Mouse (Mus musculus): ENCODE measurements at regions not wholly inside any gene's neighbourhood (a gene's known extent, or its start where the extent isn't known, plus 50 kb on each side); places are given as distances from the start of the nearest gene placed in this dataset.

DNA sequence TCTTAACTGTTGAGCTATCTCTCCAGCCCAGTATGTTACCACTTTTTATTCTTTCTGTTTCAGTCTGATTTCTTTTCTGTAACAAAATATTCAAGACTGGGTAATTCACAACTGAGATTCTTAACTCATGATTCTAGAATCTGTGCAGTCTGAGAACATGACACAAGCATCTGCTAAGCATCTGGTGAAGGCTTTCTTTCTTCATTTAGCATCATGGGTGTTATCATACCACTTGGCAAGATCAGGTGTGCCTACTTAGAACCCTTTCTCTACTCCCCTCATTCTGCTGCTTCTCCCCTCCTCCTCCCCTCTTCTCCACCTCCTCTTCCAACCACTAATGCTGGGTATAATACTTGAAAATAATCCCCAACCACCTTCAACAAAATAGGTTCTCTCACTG, 62.1 kb upstream of the Pfn2 start:
- Histone ChIP-seq H3K36me3 (ENCODE audit: control insufficient read depth, insufficient read depth, low read length, poor library complexity, severe bottlenecking) (no peaks in the 10 kb centered on the region), H3K9ac (ENCODE audit: low read depth, poor library complexity, severe bottlenecking) (no peak overlapping the region), H3K27ac (ENCODE audit: insufficient read depth, low read length) (no peak overlapping the region), H3K9me3 (replicated peaks; ENCODE audit: control insufficient read depth, insufficient read depth, low read length, poor library complexity, severe bottlenecking) (peaks cover 5% of the 10 kb centered on the region; the same call in 1 of the 2 replicates), H3K27me3 (ENCODE audit: control insufficient read depth, insufficient read depth, low read length, poor library complexity, severe bottlenecking) (no peaks in the 10 kb centered on the region; the same call in 1 of the 2 replicates), H3K4me3 (ENCODE audit: low read depth, low read length) (no peak overlapping the region), H3K4me1 (ENCODE audit: control insufficient read depth, insufficient read depth, low read length) (no peaks in the 10 kb centered on the region)
- no peak for TF ChIP-seq CTCF (IDR thresholded peaks at IDR 0.05; ENCODE audit: low read depth, low read length)
- no peak for TF ChIP-seq EP300 (IDR thresholded peaks at IDR 0.05; ENCODE audit: insufficient read depth, low read depth, low read length)
- TF ChIP-seq POLR2A (IDR thresholded peaks at IDR 0.05; ENCODE audit: insufficient read depth, low read length) = no peak

GRCm38 (mm10) chr3:57911831-57912596, 64.1 kb upstream of the Pfn2 start:
- peaks cover 5% of the 10 kb centered on the region; the same call in 1 of the 2 replicates for H3K9me3 ChIP-seq (replicated peaks; ENCODE audit: control insufficient read depth, insufficient read depth, low read length, poor library complexity, severe bottlenecking)
- H3K27ac ChIP-seq (ENCODE audit: insufficient read depth, low read length) = no peak overlapping the region
- no peak overlapping the region for H3K4me3 ChIP-seq (ENCODE audit: low read depth, low read length)
- no peak overlapping the region for H3K9ac ChIP-seq (ENCODE audit: low read depth, poor library complexity, severe bottlenecking)
- H3K36me3 ChIP-seq (ENCODE audit: control insufficient read depth, insufficient read depth, low read length, poor library complexity, severe bottlenecking) = no peaks in the 10 kb centered on the region
- no peaks in the 10 kb centered on the region; the same call in 1 of the 2 replicates for H3K27me3 ChIP-seq (ENCODE audit: control insufficient read depth, insufficient read depth, low read length, poor library complexity, severe bottlenecking)
- H3K4me1 ChIP-seq (ENCODE audit: control insufficient read depth, insufficient read depth, low read length) = no peaks in the 10 kb centered on the region
- no peak for TF ChIP-seq EP300 (IDR thresholded peaks at IDR 0.05; ENCODE audit: insufficient read depth, low read depth, low read length)
- TF ChIP-seq CTCF (IDR thresholded peaks at IDR 0.05; ENCODE audit: low read depth, low read length) = no peak
- TF ChIP-seq POLR2A (IDR thresholded peaks at IDR 0.05; ENCODE audit: insufficient read depth, low read length) = no peak

DNA sequence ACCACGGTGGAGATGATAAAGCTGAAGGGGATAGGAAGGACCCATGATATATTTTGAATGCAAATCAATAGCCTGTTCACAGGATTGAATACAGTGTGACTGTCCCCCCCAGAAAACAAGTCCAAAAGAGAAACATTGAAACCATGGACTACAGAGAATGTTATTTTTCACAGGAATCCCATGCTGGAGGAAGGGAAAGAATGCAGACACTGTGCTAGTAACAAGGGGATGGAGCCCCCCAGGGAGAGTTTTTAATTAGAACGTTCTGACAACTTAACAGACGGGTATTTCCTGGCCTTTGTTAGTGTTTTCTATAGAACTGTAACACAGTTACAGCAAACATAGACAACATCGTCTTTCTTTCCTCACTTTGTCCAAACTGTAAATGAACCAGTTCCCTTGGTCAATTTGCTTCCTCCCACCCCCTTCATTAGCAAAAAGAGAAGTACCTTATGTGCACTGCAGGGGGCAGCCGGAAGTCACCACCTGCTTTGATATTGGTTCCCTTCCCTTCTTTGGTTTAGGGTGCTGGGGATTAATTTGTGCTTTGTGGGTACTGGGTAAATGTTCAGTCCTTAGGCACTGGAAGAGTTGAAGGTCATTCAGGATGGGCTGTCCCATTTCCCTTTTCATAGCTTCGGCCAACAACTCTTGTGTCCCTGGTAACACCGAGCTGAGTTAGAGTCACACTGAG, 64.9 kb upstream of the Pfn2 start:
- TF ChIP-seq POLR2A (IDR thresholded peaks at IDR 0.05; ENCODE audit: insufficient read depth, low read length) (no peak), CTCF (IDR thresholded peaks at IDR 0.05; ENCODE audit: low read depth, low read length) (no peak), EP300 (IDR thresholded peaks at IDR 0.05; ENCODE audit: insufficient read depth, low read depth, low read length) (no peak)
- no peak overlapping the region for H3K4me3 ChIP-seq (ENCODE audit: low read depth, low read length)
- H3K27me3 ChIP-seq (ENCODE audit: control insufficient read depth, insufficient read depth, low read length, poor library complexity, severe bottlenecking) = no peaks in the 10 kb centered on the region; the same call in 1 of the 2 replicates
- no peaks in the 10 kb centered on the region for H3K36me3 ChIP-seq (ENCODE audit: control insufficient read depth, insufficient read depth, low read length, poor library complexity, severe bottlenecking)
- peaks cover 5% of the 10 kb centered on the region; the same call in 1 of the 2 replicates for H3K9me3 ChIP-seq (replicated peaks; ENCODE audit: control insufficient read depth, insufficient read depth, low read length, poor library complexity, severe bottlenecking)
- no peak overlapping the region for H3K27ac ChIP-seq (ENCODE audit: insufficient read depth, low read length)
- no peak overlapping the region for H3K9ac ChIP-seq (ENCODE audit: low read depth, poor library complexity, severe bottlenecking)
- H3K4me1 ChIP-seq (ENCODE audit: control insufficient read depth, insufficient read depth, low read length) = no peaks in the 10 kb centered on the region

DNA sequence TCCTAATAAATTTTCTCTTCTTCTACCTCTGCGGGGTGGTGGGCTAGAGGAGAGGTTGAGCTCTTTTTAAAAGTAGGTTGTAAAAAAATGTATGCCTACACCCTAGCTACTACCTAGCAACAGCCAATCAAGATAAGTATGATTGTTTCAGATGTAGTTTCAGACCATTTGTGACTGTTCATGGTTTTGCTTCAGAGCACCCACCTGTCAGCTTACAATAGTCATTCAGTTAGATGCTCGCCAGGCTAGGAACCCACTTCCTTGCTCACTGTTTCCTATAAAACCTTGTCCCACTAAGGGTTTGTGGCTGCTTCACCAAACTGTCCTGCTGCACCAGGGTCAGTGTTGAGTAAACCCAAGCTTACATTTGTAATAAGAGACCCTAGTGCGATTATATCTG, 66.8 kb upstream of the Pfn2 start:
- Histone ChIP-seq H3K9ac (ENCODE audit: low read depth, poor library complexity, severe bottlenecking) (no peak overlapping the region), H3K4me3 (ENCODE audit: low read depth, low read length) (no peak overlapping the region), H3K27me3 (ENCODE audit: control insufficient read depth, insufficient read depth, low read length, poor library complexity, severe bottlenecking) (no peaks in the 10 kb centered on the region; the same call in 1 of the 2 replicates), H3K9me3 (replicated peaks; ENCODE audit: control insufficient read depth, insufficient read depth, low read length, poor library complexity, severe bottlenecking) (peaks cover 5% of the 10 kb centered on the region; the same call in 1 of the 2 replicates), H3K27ac (ENCODE audit: insufficient read depth, low read length) (no peak overlapping the region), H3K4me1 (ENCODE audit: control insufficient read depth, insufficient read depth, low read length) (no peaks in the 10 kb centered on the region), H3K36me3 (ENCODE audit: control insufficient read depth, insufficient read depth, low read length, poor library complexity, severe bottlenecking) (no peaks in the 10 kb centered on the region)
- TF ChIP-seq EP300 (IDR thresholded peaks at IDR 0.05; ENCODE audit: insufficient read depth, low read depth, low read length) (no peak), POLR2A (IDR thresholded peaks at IDR 0.05; ENCODE audit: insufficient read depth, low read length) (no peak), CTCF (IDR thresholded peaks at IDR 0.05; ENCODE audit: low read depth, low read length) (no peak)

- Histone ChIP-seq H3K4me1 (ENCODE audit: control insufficient read depth, insufficient read depth, low read length) (no peaks in the 10 kb centered on the region), H3K36me3 (ENCODE audit: control insufficient read depth, insufficient read depth, low read length, poor library complexity, severe bottlenecking) (no peaks in the 10 kb centered on the region)
- no peak for TF ChIP-seq POLR2A (IDR thresholded peaks at IDR 0.05; ENCODE audit: insufficient read depth, low read length)
- no peak for TF ChIP-seq EP300 (IDR thresholded peaks at IDR 0.05; ENCODE audit: insufficient read depth, low read depth, low read length)
- no peak for TF ChIP-seq CTCF (IDR thresholded peaks at IDR 0.05; ENCODE audit: low read depth, low read length)
Measured at GRCm38 (mm10) chr3:57918913-57919312, 71.0 kb upstream of the Pfn2 start.

More at GRCm38 (mm10) chr3:57918913-57919312, 71.0 kb upstream of the Pfn2 start:
- H3K27me3 ChIP-seq (ENCODE audit: control insufficient read depth, insufficient read depth, low read length, poor library complexity, severe bottlenecking) = no peaks in the 10 kb centered on the region
- no peak overlapping the region for H3K9ac ChIP-seq (ENCODE audit: low read depth, poor library complexity, severe bottlenecking)
- 0 out of 2 replicates have a peak, but pooled peaks cover 1% of the 10 kb centered on the region for H3K9me3 ChIP-seq (replicated peaks; ENCODE audit: control insufficient read depth, insufficient read depth, low read length, poor library complexity, severe bottlenecking)
- H3K4me3 ChIP-seq (ENCODE audit: low read depth, low read length) = no peak overlapping the region
- no peak overlapping the region for H3K27ac ChIP-seq (ENCODE audit: insufficient read depth, low read length)

Data from ES-Bruce4 (cell line).